Mouse (Mus musculus) CH12.LX (cell line): ENCODE results near the gene Timm29. TPM values are rescaled to one million over a fixed set of nuclear protein-coding genes. Genes with fewer than 3 reads are reported as not detected.

Source experiments
- DNase-seq: peaks from one replicate; pipeline ENCODE4 v3.0.0-alpha.2; 2013; ENCODE audit errors: extremely low read depth
- H3K27ac ChIP-seq: 2 replicates; pipeline ENCODE4 v1.5.1; 2012; ENCODE audit warnings: low read depth, mild to moderate bottlenecking, control low read depth, moderate library complexity; ENCODE audit not compliant: insufficient read depth
- H3K27me3 ChIP-seq: replicated peaks from 2 replicates; pipeline ENCODE3; 2012; ENCODE audit warnings: inconsistent platforms
- H3K36me3 ChIP-seq, 2 experiments: replicated peaks in 1 of 2; 2 replicates each; pipeline versions ENCODE3 to v1.6.1; 2012; ENCODE audit warnings: inconsistent platforms in 1 of 2, low read length in 1 of 2, mild to moderate bottlenecking in 1 of 2, mixed read lengths in 1 of 2, moderate library complexity in 1 of 2; ENCODE audit not compliant: control insufficient read depth in 1 of 2, insufficient read depth in 1 of 2
- H3K4me1 ChIP-seq, 2 experiments: 2 replicates each; pipeline ENCODE4 v1.6.1; 2012; ENCODE audit warnings: inconsistent platforms in 1 of 2, moderate library complexity in 1 of 2; ENCODE audit not compliant: insufficient read depth in 2 of 2, control insufficient read depth in 1 of 2
- H3K4me2 ChIP-seq: 2 replicates; pipeline ENCODE4 v1.6.1; 2012; ENCODE audit warnings: low read depth, mild to moderate bottlenecking, control low read depth; ENCODE audit not compliant: poor library complexity, insufficient read depth, severe bottlenecking
- H3K4me3 ChIP-seq, 3 experiments: fragments of 150-350 bp in 1 of 3; sonication (generic) in 1 of 3; replicated peaks in 1 of 3; 2 replicates each; pipeline versions ENCODE3 to v1.5.1; 2011 to 2012; ENCODE audit warnings: low read depth in 2 of 3, low read length in 2 of 3, mild to moderate bottlenecking in 2 of 3, moderate library complexity in 2 of 3, control low read depth in 1 of 3, improper control_type of control experiment in 1 of 3, inconsistent platforms in 1 of 3, mixed read lengths in 1 of 3; ENCODE audit not compliant: poor library complexity in 1 of 3
- H3K79me2 ChIP-seq: replicated peaks from 2 replicates; pipeline ENCODE4 v1.6.1; 2012; ENCODE audit warnings: mild to moderate bottlenecking, moderate library complexity; ENCODE audit not compliant: control insufficient read depth, poor library complexity, insufficient read depth, severe bottlenecking; ENCODE audit errors: extremely low read depth
- H3K9ac ChIP-seq: 2 replicates; pipeline ENCODE4 v1.6.1; 2012; ENCODE audit warnings: low read depth, mild to moderate bottlenecking, control low read depth, moderate library complexity; ENCODE audit not compliant: insufficient read depth
- H3K9me3 ChIP-seq: replicated peaks from 2 replicates; pipeline ENCODE3; 2012; ENCODE audit warnings: low read length, inconsistent platforms, mixed read lengths
- CHD2 ChIP-seq: IDR thresholded peaks from 2 replicates; pipeline ENCODE4 v1.6.1; 2011; ENCODE audit warnings: low read length, improper control_type of control experiment
- CTCF ChIP-seq, 2 experiments: IDR thresholded peaks in 1 of 2; conservative IDR thresholded peaks in 1 of 2; 2 replicates each; pipeline ENCODE4 v1.5.1; 2011 to 2012; ENCODE audit warnings: low read depth in 2 of 2, low read length in 2 of 2, improper control_type of control experiment in 1 of 2, inconsistent platforms in 1 of 2, mild to moderate bottlenecking in 1 of 2, moderate library complexity in 1 of 2
- IRF4 ChIP-seq: IDR thresholded peaks from 2 replicates; pipeline ENCODE4 v1.6.1; 2014; ENCODE audit warnings: low read depth, mild to moderate bottlenecking, inconsistent platforms, low read length, improper control_type of control experiment
- MAFK ChIP-seq: IDR thresholded peaks from 2 replicates; pipeline ENCODE4 v1.6.1; 2011; ENCODE audit warnings: low read length, improper control_type of control experiment; ENCODE audit not compliant: insufficient replicate concordance
- NELFE ChIP-seq: IDR thresholded peaks from 2 replicates; pipeline ENCODE4 v1.6.1; 2011; ENCODE audit warnings: low read depth, low read length, improper control_type of control experiment
- POLR2A ChIP-seq: IDR thresholded peaks from 2 replicates; pipeline ENCODE4 v1.6.1; 2011; ENCODE audit warnings: low read depth, mild to moderate bottlenecking, improper control_type of control experiment, low read length
- RAD21 ChIP-seq: IDR thresholded peaks from 2 replicates; pipeline ENCODE4 v1.6.1; 2011; ENCODE audit warnings: low read depth, mild to moderate bottlenecking, low read length, improper control_type of control experiment, moderate library complexity
- TCF12 ChIP-seq: IDR thresholded peaks from 2 replicates; pipeline ENCODE4 v1.6.1; 2014; ENCODE audit warnings: low read depth, mild to moderate bottlenecking, inconsistent platforms, low read length, improper control_type of control experiment
- ZMIZ1 ChIP-seq: IDR thresholded peaks from 2 replicates; pipeline ENCODE4 v1.6.1; 2012; ENCODE audit warnings: low read depth, mild to moderate bottlenecking, inconsistent platforms, low read length, improper control_type of control experiment
- dilution Hi-C: fragments of 300-500 bp; cut with MboI; formaldehyde crosslinking; loops from 2 replicates; pipeline ENCODE4 v1.14.3; 2020; ENCODE audit warnings: low sequenced_read_pairs; ENCODE audit not compliant: extremely low pct_unique_long_range_greater_than_20kb, extremely low pct_ligation_motif_present
- in situ Hi-C: fragments of 300-500 bp; cut with MboI; formaldehyde crosslinking; loops from 3 replicates; pipeline ENCODE4 v1.14.3; 2019; ENCODE audit warnings: low sequenced_read_pairs, low pct_ligation_motif_present, low pct_unique_long_range_greater_than_20kb, mixed read lengths
- polyA plus RNA-seq: library from polyadenylated mRNA; unstranded; fragments of >175 nt; gene quantifications from 2 replicates; pipeline ENCODE4 v1.2.1, GENCODE M21; 2012; ENCODE audit warnings: low read depth; ENCODE audit not compliant: insufficient read length
- total RNA-seq, 2 experiments: library from RNA; depleted of rRNA; stranded (reverse); fragments of 300-350 nt in 1 of 2; fragments of >200 nt in 1 of 2; gene quantifications; 2 replicates each; pipeline ENCODE4 v1.2.3; 2012 to 2014

Timm29 gene
- total and polyA plus RNA-seq, 3 experiments, result 12.0 to 34.6 (median 19.5) TPM

DNA sequence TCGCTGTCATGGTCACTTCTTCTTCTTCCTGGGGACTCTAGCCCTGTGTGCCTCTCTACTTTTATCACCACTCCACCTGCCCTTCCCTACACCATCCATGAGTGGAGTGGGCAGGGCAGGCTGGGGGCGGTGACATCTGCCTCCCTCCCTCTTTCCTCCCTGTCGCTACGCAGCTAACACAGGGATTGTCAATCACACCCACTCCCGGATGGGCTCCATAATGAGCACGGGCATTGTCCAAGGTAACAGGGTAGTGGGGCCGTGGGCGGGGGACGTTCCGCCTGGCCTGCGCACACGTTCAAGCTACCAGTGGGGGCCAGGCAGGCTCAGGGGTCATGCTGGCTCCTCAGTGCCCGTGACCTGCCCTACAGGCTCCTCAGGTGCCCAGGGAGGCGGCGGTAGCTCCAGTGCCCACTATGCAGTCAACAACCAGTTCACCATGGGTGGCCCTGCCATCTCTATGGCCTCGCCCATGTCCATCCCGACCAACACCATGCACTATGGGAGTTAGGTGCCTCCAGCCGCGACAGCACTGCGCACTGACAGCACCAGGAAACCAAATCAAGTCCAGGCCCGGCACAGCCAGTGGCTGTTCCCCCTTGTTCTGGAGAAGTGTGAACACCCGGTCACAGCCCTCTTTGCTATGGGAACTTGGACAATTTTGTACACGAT lies 4.7 kb upstream of the Timm29 start:
- TF ChIP-seq IRF4 (no peak), MAFK (no peak), POLR2A (peak; percentile 7; the same call in 1 of the 2 replicates), ZMIZ1 (no peak), CTCF (conservative IDR thresholded peaks at IDR 0.05 in 1 of 2, IDR thresholded peaks at IDR 0.05 in 1 of 2; ENCODE audit: low read depth in 2 of 2, low read length in 2 of 2) (no peak), CHD2 (no peak)
- dilution Hi-C loops (no loop called here), in situ Hi-C loops (no loop called here)
- Histone ChIP-seq H3K79me2 (no peaks in the 10 kb centered on the region), H3K9me3 (no peaks in the 10 kb centered on the region), H3K9ac (no peak overlapping the region), H3K36me3 (peaks cover 67 to 83% of the 10 kb centered on the region in 2 experiments), H3K27ac (no peak overlapping the region), H3K4me2 (no peak overlapping the region), H3K27me3 (no peaks in the 10 kb centered on the region), H3K4me1 (peaks cover 12 to 44% of the 10 kb centered on the region in 2 experiments), H3K4me3 (no peak overlapping the region)
- no peak for DNase-seq

DNA sequence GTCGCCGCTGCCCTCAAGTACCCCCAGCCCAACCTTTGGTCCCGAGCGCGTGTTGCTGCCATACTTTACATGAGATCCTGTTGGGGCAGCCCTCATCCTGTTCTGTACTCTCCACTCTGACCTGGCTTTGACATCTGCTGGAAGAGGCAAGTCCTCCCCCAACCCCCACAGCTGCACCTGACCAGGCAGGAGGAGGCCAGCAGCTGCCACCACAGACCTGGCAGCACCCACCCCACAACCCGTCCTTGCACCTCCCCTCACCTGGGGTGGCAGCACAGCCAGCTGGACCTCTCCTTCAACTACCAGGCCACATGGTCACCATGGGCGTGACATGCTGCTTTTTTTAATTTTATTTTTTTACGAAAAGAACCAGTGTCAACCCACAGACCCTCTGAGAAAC lies 4.2 kb upstream of the Timm29 start:
- dilution Hi-C loops, result no loop called here
- peaks cover 62 to 77% of the 10 kb centered on the region in 2 experiments for H3K36me3 ChIP-seq
- TF ChIP-seq POLR2A (0 out of 2 replicates have a peak, but pooled peaks have one; percentile 4), TCF12 (no peak)
- TF ChIP-seq, all 38 proteins: peak for 1
- no peak for DNase-seq
- H3K79me2 ChIP-seq, result peaks cover 2% of the 10 kb centered on the region; the same call in 1 of the 2 replicates
- H3K4me3 ChIP-seq, result no peak overlapping the region
- H3K9me3 ChIP-seq, result no peaks in the 10 kb centered on the region
- H3K4me1 ChIP-seq, result peaks cover 12 to 44% of the 10 kb centered on the region in 2 experiments
- H3K27ac ChIP-seq, result no peak overlapping the region
- in situ Hi-C loops, result no loop called here
- H3K27me3 ChIP-seq, result no peaks in the 10 kb centered on the region
- no peak overlapping the region for H3K4me2 ChIP-seq
- no peak overlapping the region for H3K9ac ChIP-seq

DNA sequence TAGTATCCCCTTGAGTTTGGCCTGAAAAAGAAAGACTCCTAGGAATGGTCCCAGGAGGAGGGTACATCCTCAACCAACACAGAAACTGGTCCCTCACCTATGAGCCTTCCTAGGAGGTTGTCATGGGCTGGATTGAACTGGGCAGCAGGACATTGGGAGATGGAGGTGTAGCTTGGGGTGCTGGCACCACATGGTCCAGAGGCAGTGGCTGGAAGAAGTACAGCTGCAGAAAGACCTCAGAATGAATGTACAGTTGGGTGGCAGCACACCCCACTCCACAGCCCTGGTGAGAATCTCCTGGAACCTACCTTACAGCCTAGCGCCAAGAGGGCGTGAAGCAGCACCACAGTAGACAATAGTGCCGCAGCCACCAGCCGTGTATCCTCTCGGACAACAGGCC lies 3.0 kb upstream of the Timm29 start:
- Histone ChIP-seq H3K4me2 (no peak overlapping the region), H3K27ac (no peak overlapping the region), H3K79me2 (peaks cover 14% of the 10 kb centered on the region), H3K4me1 (peaks cover 12 to 55% of the 10 kb centered on the region in 2 experiments), H3K36me3 (peaks cover 54 to 65% of the 10 kb centered on the region in 2 experiments), H3K4me3 (no peak overlapping the region), H3K9ac (no peak overlapping the region), H3K27me3 (no peaks in the 10 kb centered on the region), H3K9me3 (no peaks in the 10 kb centered on the region)
- TF ChIP-seq ZMIZ1, result peak; percentile 27; the same call in 1 of the 2 replicates
- TF ChIP-seq NELFE, result no peak
- TF ChIP-seq RAD21, result no peak
- TF ChIP-seq POLR2A, result 0 out of 2 replicates have a peak, but pooled peaks have one; percentile 3
- dilution Hi-C loops, result no loop called here
- in situ Hi-C loops, result no loop called here
- DNase-seq, result no peak
